Mouse (Mus musculus): Measurements from ENCODE around the gene Brsk1.

Gene Brsk1

DNA sequence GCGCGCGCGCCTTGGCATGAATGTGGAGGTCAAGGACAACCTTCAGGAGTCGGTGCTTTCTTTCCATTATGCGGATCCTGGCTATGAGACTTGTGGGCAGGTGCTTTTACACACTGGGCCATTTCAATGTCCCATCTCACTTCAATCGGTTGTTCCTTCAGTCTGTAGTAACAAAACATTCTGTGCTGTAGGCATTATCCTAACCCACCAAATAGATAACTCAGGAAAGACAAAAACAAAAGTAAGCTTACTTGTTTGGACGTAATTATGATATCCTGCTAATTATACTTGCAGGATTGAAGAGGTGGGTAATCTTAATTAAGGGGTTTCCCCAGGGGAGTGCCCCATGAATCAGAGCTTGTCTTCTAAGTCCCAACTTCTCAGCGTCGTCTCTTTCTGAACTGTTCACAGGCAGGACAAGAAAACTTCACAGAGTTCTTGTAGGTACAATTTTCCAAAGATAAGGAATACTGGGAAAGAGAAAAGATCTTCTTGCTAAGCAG is 48.7 kb downstream of the Brsk1 start:
- DNase-seq (ENCODE audit: inconsistent age in 2 of 2, low spot score in 1 of 2), result no peak

DNA sequence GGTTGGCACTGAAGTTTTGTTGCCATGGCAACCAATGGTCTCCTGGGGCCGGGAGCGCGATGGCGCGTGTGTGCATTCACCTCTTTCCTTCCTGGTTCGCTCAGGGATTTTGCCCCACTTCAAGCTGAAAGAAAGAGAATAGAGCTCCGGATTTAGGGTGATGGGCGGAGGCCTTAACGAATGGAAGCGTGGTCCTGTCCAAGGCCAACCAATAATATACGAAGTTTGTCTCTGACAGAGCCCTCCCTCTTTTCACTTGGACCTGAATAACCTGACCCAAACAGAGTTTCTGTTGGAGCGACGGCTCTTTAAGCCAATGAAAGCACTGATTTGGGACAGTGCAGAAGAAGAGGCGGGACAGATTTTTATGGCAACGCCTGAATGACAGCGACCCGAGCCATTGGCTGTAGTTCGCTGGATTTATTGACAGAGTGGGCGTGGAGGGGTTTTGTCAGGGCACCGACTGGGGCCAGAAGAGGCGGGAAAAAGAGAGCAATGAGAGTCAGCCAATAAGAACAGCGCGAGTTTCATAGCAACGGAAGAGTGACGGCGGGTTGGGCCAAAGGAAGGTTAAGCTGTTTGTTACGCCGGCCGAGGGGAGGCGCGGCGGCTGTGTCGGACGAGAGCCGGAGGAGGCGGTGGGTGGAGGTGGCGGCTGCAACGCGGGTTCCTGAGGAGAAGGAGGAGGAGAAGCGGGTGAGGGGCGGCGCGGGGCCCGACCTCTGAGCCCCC is 49.3 kb downstream of the Brsk1 start, which contains the start of gene Kmt5c:
TSS of gene Kmt5c (plus strand) at position 572 of the 732 bp plus-strand sequence.
- peak; percentile 99 to 100 for DNase-seq (ENCODE audit: inconsistent age in 2 of 2, low spot score in 1 of 2)

DNA sequence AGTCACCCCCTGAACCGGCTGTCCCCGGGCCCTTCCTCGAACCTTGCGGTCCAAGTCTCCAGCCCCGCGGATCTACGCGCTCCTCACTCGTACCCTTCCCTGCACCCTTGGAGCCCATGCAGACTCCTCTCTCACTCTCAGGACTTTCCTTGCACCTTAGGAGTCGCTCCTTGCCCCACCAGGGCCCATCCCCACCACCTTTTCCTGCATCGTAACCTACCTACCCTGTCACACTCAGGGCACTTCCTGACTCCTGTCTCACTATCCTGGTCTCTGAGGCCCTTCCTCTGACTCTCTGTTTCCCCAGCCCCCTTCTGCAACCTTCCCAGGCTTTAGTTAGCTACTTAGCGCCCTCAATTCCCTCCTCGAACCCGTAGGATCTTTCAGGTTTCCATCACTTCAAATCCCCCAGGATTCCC is 49.9 kb downstream of the Brsk1 start:
- DNase-seq (ENCODE audit: inconsistent age in 2 of 2, low spot score in 1 of 2), result no peak

DNA sequence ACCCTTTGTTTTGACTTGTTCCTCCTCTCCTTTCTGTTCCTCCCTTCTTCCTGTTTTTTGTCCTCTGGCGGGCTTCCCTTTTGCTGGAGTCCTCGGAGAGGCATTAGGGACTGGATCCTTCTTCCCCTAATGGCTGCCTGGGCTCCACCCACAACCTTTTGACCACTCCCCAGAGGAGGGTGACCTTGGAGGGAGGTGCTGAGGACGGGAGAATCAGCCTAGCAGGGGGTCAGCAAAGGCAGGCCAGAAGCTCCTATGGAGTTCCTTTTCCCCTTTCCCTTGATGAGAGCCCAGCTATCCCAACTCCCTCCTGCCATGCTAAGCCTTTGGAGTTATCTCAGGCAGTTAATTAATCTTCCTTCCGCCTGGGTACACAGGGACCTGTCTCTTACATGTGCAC is 50.7 kb downstream of the Brsk1 start:
- peak; percentile 63 to 87 for DNase-seq (ENCODE audit: inconsistent age in 2 of 2, low spot score in 1 of 2)

DNA sequence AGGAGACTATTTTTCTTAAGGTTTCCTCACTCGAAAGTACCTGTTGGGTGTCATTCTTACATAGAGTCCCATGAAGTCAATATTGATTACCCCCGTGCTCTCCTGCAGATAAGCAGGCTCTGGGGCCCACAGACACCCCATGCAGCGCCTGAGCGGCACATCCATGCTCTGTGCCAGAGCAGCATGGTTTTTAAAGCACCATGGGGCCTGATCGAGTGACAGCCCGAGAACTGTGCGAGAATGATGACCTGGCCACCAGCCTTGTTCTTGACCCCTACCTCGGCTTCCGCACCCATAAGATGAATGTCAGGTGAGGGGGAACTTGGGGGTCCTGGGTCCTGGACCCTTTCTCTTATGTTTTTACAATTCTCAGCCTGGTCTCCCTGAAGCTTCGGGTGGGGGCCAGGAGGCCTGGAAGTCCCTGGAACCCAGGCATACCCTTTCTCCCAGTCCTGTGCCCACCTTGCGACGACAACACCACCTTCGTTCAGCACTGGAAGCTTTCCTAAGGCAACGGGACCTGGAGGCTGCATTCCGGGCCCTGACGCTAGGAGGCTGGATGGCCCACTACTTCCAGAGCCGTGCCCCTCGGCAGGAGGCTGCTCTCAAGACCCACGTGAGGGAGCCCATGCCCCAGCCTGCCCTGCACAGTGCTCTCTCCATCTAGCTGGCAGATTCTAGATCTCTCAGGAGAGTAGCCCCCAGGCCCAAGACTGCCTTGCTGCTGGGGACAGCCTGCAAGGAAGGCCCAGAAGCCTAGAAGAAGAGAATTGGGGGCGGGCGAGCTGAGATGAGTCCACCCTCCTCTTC is 51.5 kb downstream of the Brsk1 start:
- no peak for DNase-seq (ENCODE audit: inconsistent age in 2 of 2, low spot score in 1 of 2)

DNA sequence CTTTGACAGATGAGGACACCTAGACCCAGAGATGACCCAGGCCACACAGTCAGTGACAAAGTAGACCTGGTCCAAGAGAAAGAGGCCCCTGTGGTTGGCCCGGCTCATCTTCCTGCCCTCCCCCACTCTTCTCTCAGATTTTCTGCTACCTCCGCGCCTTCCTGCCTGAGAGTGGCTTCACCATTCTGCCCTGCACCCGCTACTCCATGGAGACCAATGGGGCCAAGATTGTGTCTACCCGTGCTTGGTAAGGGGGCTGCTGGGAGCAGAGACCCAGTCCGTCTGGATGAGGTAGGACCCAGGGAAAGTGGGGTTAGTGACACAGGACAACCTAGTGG is 52.0 kb downstream of the Brsk1 start:
- DNase-seq (ENCODE audit: inconsistent age in 2 of 2, low spot score in 1 of 2), result no peak

DNA sequence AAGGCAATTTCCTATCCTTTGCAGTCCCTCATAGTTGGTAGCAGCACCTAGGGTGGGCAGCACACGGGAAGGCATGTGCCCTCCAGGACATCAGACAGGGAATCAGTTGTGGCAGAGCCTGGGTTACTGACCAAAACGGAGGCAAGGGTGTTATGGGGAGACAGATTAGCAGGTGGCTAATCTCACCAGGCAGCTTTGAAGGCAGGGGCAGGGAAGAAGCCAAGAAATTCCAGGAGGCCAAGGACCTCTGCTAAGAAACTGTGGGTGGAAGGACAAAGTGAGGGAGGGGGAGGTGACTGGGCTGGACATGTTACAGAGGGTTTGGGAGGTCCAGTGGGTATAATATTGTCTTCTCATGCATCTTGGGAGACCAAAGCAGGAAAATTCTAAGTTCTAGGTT is 53.0 kb downstream of the Brsk1 start:
- DNase-seq (ENCODE audit: inconsistent age in 2 of 2, low spot score in 1 of 2), result no peak

DNA sequence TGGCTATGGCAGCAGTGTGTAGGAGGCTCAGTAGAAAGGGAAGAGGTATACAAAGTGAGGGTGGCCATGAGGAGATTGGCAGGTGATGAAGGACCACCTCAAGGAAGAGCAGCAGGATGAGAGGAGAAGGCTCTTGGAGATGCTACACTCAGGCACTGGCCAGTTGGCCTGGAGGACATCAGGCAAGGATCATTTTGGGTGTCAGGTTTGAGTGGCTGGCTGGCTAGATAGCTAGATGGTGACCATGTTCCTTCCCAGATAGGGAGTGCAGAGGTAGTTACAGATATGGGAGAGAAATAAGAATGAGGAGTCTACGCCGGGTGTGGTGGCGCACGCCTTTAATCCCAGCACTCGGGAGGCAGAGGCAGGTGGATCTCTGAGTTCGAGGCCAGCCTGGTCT is 54.5 kb downstream of the Brsk1 start:
- DNase-seq (ENCODE audit: inconsistent age in 2 of 2, low spot score in 1 of 2), result no peak

DNA sequence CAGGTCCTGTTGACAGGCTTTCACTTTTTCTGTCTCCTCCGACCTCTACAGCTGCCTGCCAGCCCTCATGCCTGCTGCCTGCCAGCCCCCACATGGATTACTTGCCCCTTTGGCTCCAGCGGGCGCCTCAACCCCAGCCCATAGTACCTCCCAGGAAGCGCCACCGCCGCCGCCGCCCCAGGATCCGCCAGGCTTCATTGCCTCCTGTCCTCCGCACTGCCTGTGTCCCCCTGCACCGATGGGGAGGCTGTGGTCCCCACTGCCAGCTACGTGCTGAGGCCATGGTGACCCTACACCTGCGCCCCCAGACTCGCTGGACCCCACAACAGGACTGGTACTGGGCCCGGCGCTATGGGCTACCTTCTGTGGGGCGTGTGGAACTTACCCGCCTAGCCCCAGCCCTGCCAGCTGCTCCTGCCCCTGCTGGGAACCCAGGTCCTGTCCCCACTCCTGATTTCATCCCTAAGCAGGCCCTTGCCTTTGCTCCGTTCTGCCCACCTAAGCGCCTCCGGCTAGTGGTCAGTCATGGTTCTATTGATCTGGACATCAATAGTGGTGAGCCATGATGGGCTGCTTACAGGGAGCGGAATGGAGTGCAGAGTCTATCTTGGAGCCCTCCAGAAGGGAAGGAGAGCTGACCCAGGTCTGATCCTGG is 56.0 kb downstream of the Brsk1 start:
- DNase-seq (ENCODE audit: inconsistent age in 2 of 2, low spot score in 1 of 2), result no peak

DNA sequence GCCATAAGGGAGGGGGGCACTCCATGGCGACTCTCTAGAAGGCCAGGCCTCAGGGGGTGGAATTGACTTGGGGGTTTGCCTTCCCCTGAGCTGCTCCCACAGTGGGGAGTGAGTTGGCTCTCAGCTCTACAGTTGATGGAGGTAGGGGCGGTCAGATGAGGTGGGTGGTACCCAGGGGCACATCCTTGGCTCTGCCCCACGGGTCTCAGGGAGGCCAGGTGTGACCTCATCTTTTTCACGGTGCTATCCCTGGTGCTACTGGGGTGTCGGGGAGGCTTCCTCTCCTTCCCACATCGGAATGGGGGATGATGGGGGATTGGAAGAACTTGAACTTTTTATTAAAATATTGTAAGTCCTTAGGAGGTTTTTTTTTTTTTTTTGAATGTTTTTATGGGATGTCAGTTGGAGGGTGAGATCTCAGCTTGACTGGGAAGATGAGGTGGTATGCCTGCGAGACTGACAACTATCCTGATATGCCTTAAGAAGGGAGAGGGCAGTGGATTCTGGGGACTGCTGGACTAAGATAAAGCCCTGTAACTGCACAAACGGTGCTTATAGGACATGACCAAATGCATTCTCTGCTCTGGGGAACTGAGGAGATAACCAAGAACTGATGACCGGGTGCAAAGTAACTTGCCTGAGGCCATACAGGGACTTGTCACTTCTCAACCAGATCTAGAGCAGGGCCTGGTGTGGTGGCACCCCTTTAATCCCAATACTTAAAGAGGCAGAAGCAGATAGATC is 56.9 kb downstream of the Brsk1 start:
- DNase-seq (ENCODE audit: inconsistent age in 2 of 2, low spot score in 1 of 2), result no peak

DNA sequence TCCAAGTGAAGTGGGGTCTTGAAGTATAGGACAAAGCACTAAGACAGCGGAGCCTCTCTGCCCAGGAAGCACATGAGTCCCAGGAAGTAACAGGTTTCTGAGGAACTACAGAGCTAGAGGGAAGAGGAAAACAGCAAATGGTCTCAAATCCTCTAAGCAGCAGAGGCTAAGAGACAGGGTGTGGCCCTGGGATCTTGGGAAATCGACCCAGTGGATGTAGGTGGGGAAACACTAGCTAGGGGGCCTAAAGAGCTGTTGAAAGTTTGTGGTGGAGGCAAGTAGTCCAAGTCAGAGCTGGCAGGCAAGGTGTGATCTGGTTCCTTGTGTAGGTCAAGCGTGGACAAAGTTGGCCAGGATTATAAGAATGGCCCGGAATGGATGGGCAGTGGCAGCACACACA is 57.9 kb downstream of the Brsk1 start:
- no peak for DNase-seq (ENCODE audit: inconsistent age in 2 of 2, low spot score in 1 of 2)

DNA sequence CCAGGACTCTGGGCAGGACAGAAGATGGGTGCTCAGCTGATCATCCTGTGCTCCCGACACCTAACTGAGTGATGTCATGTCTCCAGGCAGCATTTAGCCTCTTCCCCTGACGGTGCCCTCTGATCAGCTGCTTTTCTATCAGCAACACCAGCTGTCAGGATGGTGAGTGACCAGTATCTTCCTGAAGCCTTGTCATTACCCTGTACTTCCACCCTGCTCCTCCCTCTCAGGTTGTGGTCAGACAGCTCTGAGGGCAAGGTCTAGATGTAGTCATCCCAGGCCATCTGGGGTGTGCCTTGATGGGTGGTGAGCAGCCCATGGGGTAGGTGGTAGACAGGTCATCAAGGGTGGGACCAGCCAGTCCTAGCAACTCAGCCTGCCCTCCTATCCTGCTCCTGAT is 58.8 kb downstream of the Brsk1 start:
- no peak for DNase-seq (ENCODE audit: inconsistent age in 2 of 2, low spot score in 1 of 2)

DNA sequence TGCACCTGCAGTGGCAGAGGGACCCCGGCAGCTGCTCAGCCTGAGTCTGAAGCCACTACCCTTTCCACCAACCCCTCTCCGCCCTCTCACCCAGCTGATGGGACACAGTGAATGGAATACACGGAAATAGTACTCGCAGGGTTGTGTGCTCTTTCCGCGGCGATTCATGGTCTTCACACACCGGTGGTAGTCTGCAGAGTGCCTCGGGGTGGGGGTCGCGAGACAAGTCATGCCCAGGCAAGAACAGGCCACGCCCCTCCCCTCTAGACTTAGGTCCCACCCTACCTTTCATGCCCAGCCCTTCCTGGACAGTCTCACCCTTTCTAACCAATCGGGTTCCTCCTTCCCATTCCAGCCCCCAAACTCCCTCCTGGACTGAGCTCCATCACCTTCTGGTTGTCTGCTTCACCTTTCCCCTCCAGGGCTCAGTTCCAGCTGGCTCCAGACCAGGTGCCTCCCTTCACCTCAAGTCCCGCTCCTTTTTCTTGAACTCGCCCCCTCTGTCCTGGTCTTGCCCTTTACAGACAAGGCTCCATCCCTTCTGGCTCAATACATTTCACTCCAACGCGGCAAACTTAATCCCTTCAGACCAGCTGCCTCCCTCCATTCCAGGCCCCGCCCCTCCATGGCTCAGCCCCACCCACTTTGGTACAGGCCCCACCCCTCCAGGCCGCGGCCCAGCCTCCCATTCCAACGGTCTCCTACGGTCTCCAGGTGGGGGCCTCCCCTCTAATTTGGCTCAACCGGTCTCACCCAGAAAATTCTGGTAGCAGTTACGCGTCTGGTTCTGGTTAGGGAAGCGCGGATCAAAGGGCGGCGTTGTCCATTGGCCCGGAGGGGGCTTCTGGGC is 61.8 kb downstream of the Brsk1 start:
- peak in 1 of 2 experiments; percentile 78 for DNase-seq (ENCODE audit: inconsistent age in 2 of 2, low spot score in 1 of 2)

DNA sequence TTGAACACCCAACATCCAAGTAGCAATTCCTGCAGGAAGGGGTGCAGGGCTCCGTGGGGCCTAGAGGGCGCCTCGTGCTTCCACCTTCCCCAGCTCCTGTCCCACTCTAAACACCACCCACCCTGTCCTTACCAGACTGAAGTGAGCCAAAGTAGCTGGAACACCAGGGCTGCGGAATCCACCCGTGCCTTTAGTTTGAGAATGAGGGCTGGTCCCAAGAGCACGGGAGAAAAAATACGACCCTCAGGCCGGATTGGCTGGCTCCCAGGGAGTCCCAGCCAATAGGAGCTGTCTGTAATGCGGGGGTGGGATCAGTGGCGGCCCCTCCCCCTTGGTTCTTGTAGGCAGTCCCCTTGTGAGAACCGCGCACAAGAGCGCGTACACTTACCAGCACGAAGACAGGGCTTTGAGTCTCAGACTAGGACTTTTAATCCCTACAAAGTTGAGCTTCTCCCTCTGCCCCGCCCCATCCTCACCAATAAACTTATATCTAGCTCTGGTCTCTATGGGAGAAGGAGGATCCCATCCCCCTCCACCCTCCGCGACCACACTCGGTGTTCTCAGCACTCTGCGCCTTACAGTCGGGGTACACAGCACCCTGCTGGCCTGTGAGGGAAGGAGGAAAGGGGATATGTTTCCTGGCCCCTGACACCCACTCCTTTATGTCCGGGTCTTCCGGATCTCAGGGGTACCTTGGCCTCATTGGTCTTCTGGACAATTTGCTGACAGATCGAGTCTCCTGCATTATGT is 62.6 kb downstream of the Brsk1 start, which contains the start of gene Cox6b2:
TSS of gene Cox6b2 (minus strand) at position 274 of the 750 bp plus-strand sequence.
- peak; percentile 70 to 84 for DNase-seq (ENCODE audit: inconsistent age in 2 of 2, low spot score in 1 of 2)

DNA sequence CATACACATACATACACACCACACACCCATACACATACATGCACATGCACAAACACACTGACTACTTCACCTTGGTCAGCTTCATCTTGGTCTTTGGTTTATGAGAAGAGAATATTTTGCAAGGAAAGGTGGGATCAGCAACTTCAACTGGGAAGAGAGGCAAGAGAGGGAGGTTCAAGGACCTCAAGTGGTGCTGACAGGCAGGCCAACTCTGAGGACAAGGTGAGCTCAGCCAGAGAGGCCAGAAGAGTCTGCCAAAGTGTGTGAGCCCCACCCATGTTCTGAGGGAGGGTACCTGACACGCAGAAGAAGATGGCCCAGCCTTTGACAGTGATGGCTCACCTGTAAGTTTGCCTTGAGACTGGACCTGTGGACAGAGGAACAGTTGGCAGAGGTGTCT is 69.3 kb downstream of the Brsk1 start:
- no peak for DNase-seq (ENCODE audit: inconsistent age in 2 of 2, low spot score in 1 of 2)

DNA sequence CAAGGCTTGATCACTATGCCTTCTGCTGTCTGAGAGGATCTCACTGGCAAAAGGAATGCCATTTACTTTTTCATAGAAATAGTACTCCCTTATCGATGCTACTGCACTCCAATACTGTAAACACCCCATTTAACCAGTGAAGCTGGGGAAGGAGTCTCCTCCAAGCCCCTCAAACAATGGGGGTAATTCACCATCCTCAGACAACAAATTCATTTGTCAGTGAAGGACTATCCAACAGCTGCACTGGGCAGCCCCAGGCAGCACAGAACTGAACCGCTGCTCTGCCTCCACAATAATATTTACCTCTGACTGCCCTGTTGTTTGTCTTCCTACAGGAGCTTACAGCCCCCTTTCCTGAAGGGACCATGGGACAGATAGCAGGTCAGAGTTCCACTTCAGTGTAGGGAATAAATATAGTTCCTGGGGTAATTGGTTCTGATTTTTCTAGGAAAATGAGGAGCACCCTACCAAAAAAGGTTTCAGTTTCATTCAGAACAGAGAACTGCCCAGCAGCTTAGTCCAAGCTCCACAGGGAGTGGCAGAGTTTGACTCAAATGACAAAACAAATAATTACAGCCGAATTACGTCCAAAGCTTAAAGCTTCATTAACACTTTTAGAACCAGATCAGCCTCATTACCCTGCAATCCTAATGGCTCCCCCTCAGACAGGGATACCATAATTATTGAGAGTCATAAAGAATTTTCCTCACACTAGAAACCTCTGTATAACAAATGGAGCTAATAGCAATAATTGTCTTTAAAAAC is 74.7 kb downstream of the Brsk1 start:
- DNase-seq (ENCODE audit: inconsistent age in 2 of 2, low spot score in 1 of 2), result no peak

Data from adrenal gland, adult (tissue).